Mouse (Mus musculus): ENCODE results near the gene Alpl.

DNA sequence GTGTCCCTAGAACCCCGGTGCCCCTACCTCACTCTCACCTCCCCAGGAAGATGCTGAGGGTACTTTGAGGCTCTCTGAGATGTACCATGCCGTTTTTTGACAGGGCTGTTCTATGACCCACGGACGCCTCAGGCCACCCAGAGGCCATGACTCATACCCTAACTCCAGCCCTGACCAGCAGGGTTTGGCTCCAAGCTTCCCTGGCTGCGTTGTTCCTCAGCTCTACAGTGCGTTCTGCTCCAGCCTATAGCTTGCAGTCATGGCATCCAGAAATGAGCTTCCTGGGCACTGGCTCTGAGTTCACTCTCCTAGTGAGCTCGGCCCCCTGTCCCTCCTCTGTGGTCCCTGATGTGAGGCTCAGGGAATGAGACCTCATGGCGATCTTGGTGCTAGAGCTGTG, 65.4 kb downstream of the Alpl start:
- no peak for TF ChIP-seq CTCF (IDR thresholded peaks at IDR 0.05; ENCODE audit: low read depth, low read length)
- no peak for TF ChIP-seq POLR2A (IDR thresholded peaks at IDR 0.05; ENCODE audit: extremely low read depth, insufficient read depth, low read length)
